In the genomic region with DNA sequence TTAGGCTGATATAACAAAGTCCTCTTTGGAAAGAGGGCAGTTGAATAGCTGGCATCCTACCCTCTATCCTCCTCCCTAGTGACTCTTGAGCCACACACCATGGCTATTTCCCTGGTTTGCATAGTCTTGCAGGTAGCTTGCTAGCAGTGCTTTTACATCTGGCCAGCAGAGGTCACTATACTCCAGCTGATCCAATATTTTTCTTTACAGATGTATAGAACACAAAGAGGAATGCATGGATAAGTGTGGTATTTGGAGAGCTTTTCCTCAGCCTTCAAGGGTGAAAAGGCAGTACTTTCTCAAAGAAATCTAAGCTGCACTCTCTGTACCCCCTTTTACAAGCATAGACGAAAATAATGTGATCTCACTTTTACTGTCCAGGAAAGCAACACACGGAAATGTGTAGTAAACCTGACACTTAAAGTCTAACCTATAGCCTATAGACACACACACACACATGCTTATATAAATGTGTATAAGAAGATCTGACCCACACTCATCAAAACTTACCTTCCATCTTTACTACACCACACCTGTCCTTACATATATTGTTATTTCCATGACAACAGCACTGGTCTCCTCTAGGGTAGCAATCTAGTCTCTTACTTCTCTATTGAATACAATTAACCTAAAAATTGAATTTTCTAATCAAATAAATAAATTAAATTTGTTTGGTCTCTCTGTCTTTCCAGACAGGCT, we compare ENCODE assay signal across 8 mouse cellular contexts.
A peak's percentile ranks its signal among the peaks of the same experiment; 100 is the strongest.
DNase-seq lines count a peak whose midpoint lies in the region; ATAC-seq and TF ChIP-seq lines count a peak whose summit lies in the region.

No protein-coding gene starts in this region.

- no peak for TF ChIP-seq EP300 in stomach, postnatal 0 days (optimal IDR thresholded peaks at IDR 0.05)

- peak; percentile 27 for DNase-seq in heart, adult 8-10 months (ENCODE audit: low spot score)
- DNase-seq in heart, postnatal 25 days (ENCODE audit: low spot score) = no peak
- DNase-seq in brain, adult 2 months (ENCODE audit: low read depth, low spot score) = peak; percentile 89
- DNase-seq in embryonic facial prominence, embryonic 14.5 days (ENCODE audit: low spot score) = peak; percentile 83
- peak; percentile 78 for DNase-seq in induced T-regulatory cell, adult 2 months (ENCODE audit: low read depth)
- peak; percentile 63 for DNase-seq in limb, embryonic 10.5 days (ENCODE audit: low spot score)
- peak; percentile 53 for DNase-seq in stomach, postnatal 0 days (ENCODE audit: low spot score)

- no peak overlapping the region for H3K27ac ChIP-seq in embryonic facial prominence, embryonic 14.5 days (replicated peaks; ENCODE audit: low read depth, low read length)
- H3K27ac ChIP-seq in limb, embryonic 10.5 days = no peak overlapping the region
- no peak overlapping the region for H3K27ac ChIP-seq in midbrain, embryonic 15.5 days
- no peak overlapping the region for H3K27ac ChIP-seq in stomach, postnatal 0 days (replicated peaks)

- peak; percentile 92 for TF ChIP-seq CTCF in stomach, postnatal 0 days (IDR thresholded peaks at IDR 0.05; ENCODE audit: low read depth)

- no peaks in the 10 kb centered on the region for H3K4me1 ChIP-seq in embryonic facial prominence, embryonic 14.5 days (ENCODE audit: control insufficient read depth, insufficient read depth, low read length)
- H3K4me1 ChIP-seq in limb, embryonic 10.5 days = no peaks in the 10 kb centered on the region
- H3K4me1 ChIP-seq in midbrain, embryonic 15.5 days = peaks cover 2% of the 10 kb centered on the region; the same call in 1 of the 2 replicates
- H3K4me1 ChIP-seq in stomach, postnatal 0 days (replicated peaks; ENCODE audit: control insufficient read depth, insufficient read depth) = no peaks in the 10 kb centered on the region

- no peak overlapping the region for H3K4me3 ChIP-seq in embryonic facial prominence, embryonic 14.5 days (ENCODE audit: low read depth, low read length)
- no peak overlapping the region for H3K4me3 ChIP-seq in limb, embryonic 10.5 days
- H3K4me3 ChIP-seq in midbrain, embryonic 15.5 days = no peak overlapping the region
- H3K4me3 ChIP-seq in stomach, postnatal 0 days (ENCODE audit: low read depth, low read length) = no peak overlapping the region

- H3K27me3 ChIP-seq in embryonic facial prominence, embryonic 14.5 days (replicated peaks; ENCODE audit: control insufficient read depth, insufficient read depth, low read length) = no peaks in the 10 kb centered on the region
- H3K27me3 ChIP-seq in limb, embryonic 10.5 days (ENCODE audit: low read depth, poor library complexity, severe bottlenecking) = no peaks in the 10 kb centered on the region
- 0 out of 2 replicates have a peak, but pooled peaks cover 3% of the 10 kb centered on the region for H3K27me3 ChIP-seq in midbrain, embryonic 15.5 days (replicated peaks)
- H3K27me3 ChIP-seq in stomach, postnatal 0 days (ENCODE audit: control insufficient read depth, insufficient read depth, low read length) = no peaks in the 10 kb centered on the region

- H3K9ac ChIP-seq in embryonic facial prominence, embryonic 14.5 days (ENCODE audit: low read depth, low read length) = no peak overlapping the region
- no peak overlapping the region for H3K9ac ChIP-seq in midbrain, embryonic 15.5 days
- no peak overlapping the region for H3K9ac ChIP-seq in stomach, postnatal 0 days (ENCODE audit: low read length)

- H3K36me3 ChIP-seq in embryonic facial prominence, embryonic 14.5 days (ENCODE audit: control insufficient read depth, insufficient read depth, low read length) = no peaks in the 10 kb centered on the region
- no peaks in the 10 kb centered on the region for H3K36me3 ChIP-seq in limb, embryonic 10.5 days
- no peaks in the 10 kb centered on the region for H3K36me3 ChIP-seq in midbrain, embryonic 15.5 days (replicated peaks)
- no peaks in the 10 kb centered on the region for H3K36me3 ChIP-seq in stomach, postnatal 0 days (ENCODE audit: control insufficient read depth, insufficient read depth, low read length)

- peak; percentile 82 for ATAC-seq in embryonic facial prominence, embryonic 14.5 days (ENCODE audit: low read depth)
- ATAC-seq in midbrain, embryonic 15.5 days (replicated peaks) = peak; percentile 71
- peak; percentile 53; the same call in 1 of the 2 replicates for ATAC-seq in stomach, postnatal 0 days (ENCODE audit: low FRiP score, low TSS enrichment)

- no peaks in the 10 kb centered on the region for H3K9me3 ChIP-seq in embryonic facial prominence, embryonic 14.5 days (ENCODE audit: control insufficient read depth, low read length)
- H3K9me3 ChIP-seq in limb, embryonic 10.5 days (replicated peaks) = no peaks in the 10 kb centered on the region
- H3K9me3 ChIP-seq in midbrain, embryonic 15.5 days = no peaks in the 10 kb centered on the region
- no peaks in the 10 kb centered on the region for H3K9me3 ChIP-seq in stomach, postnatal 0 days (ENCODE audit: control insufficient read depth, low read length)

- intact Hi-C loops in heart, postnatal 25 days (cut with DNase I) = loop anchor here (5.0 to 10.0 kb wide), 2 partner anchors 249 to 372 kb away; no protein-coding TSS in a partner anchor

- no peak overlapping the region for H3K4me2 ChIP-seq in embryonic facial prominence, embryonic 14.5 days (ENCODE audit: low read depth, low read length)
- no peak overlapping the region for H3K4me2 ChIP-seq in midbrain, embryonic 15.5 days
- H3K4me2 ChIP-seq in stomach, postnatal 0 days (replicated peaks; ENCODE audit: low read depth) = no peak overlapping the region

- 43% methylated on average over 2 of the region's 2 CpGs for WGBS in embryonic facial prominence, embryonic 14.5 days
- WGBS in limb, embryonic 10.5 days = 63% methylated on average over 2 of the region's 2 CpGs
- 54% methylated on average over 2 of the region's 2 CpGs for WGBS in midbrain, embryonic 15.5 days
- WGBS in stomach, postnatal 0 days = 52% methylated on average over 2 of the region's 2 CpGs
